Mouse (Mus musculus): Measurements from ENCODE around the gene Gucd1. TPM values are rescaled to one million over a fixed set of nuclear protein-coding genes. Genes with fewer than 3 reads are reported as not detected.
A peak's percentile ranks its signal among the peaks of the same experiment; 100 is the strongest.
"Not testable (repeated sequence)": the region's sequence is repeated elsewhere in the genome, so short reads cannot be mapped to it uniquely, and the experiment has no call there.

Gene Gucd1
- 19.7 TPM for polyA plus RNA-seq (2021)

DNA sequence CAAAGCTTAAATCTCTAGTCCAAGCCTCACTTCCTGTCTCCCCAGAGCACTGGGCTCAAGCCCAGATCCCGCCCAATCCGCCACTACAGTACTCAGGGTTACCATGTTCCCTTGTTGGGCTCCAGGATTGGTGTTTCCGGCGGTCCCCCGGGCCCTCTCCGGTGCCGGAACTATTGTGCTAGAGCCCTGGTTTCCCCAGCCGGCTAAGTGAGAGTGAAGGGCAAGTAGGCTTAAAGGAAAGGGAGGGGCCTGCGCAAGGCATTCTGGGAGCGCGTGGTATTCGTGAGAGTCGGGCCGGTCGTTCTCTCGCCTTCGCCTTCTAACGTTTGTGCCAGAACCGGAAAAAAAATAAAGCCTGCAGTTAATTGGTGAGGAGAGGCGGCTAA lies at the start of gene Gucd1:
TSS of gene Gucd1 (minus strand) at position 215 of the 386 bp plus-strand sequence.
- no peaks in the 10 kb centered on the region for H3K27me3 ChIP-seq
- CTCF ChIA-PET: interaction anchor here (0.9 kb wide), 1 partner anchor 43 kb away, joined by 3 read pairs; the partner anchor contains the start of gene Lrrc75b
- no peak for TF ChIP-seq CTCF (IDR thresholded peaks at IDR 0.05)
- DNase-seq (ENCODE audit: low read depth, low spot score): peak; percentile 77
- POLR2A ChIA-PET: interaction anchor here (0.6 to 1.3 kb wide), 4 partner anchors 9 to 20 kb away, joined by 3 to 4 read pairs (median 3); no protein-coding TSS in a partner anchor
- peak; percentile 63 for ATAC-seq
- in situ Hi-C loops (cut with MboI; ENCODE audit: low pct_unique_long_range_greater_than_20kb): no loop called here

DNA sequence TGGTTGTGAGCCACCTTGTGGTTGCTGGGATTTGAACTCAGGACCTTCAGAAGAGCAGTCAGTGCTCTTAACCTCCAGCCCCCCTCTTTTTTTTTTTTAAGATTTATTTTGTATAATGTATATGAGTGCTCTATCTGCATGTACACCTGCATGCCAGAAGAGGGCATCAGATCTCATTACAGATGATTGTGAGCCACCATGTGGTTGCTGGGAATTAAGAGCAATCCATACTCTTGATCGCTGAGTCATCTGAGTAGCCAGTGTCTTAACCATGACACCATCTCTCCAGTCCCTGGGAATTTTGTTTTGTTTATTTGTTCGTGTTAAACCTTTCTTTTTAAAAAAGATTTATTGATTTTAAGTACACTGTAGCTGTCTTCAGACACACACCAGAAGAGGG lies 49.0 kb upstream of the Gucd1 start:
- POLR2A ChIA-PET: interaction anchor here (0.6 kb wide), 1 partner anchor 21 kb away, joined by 3 read pairs; no protein-coding TSS in a partner anchor
- CTCF ChIA-PET; in situ Hi-C loops (cut with MboI; ENCODE audit: low pct_unique_long_range_greater_than_20kb); H3K27me3 ChIP-seq; DNase-seq (ENCODE audit: low read depth, low spot score); ATAC-seq: not testable (repeated sequence)

DNA sequence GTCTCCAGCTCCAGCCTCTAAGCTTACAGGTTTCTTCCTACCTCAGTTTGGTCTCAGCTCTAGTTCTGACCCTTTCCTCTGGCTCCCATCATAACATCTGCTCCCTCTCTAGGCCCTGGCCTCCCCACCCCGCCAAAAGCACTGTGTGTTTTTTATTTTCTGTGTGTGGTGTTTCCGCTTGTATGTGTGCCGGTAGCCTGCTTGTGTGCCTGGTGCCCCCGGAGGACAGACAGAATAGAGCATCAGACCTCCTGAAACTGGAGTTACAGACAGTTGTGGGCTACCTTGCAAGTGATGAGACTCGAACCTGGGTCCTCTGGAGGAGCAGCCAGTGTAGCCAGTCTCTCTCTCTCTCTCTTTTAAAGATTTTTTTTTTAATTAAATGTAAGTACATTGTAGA lies 48.5 kb upstream of the Gucd1 start:
- ChIA-PET CTCF (interaction anchor here (1.7 kb wide), 1 partner anchor 10 kb away, joined by 5 read pairs; no protein-coding TSS in a partner anchor), POLR2A (no interaction called here)
- ATAC-seq: no peak
- no peak for TF ChIP-seq CTCF (IDR thresholded peaks at IDR 0.05)
- in situ Hi-C loops (cut with MboI; ENCODE audit: low pct_unique_long_range_greater_than_20kb): no loop called here
- DNase-seq (ENCODE audit: low read depth, low spot score): no peak
- H3K27me3 ChIP-seq: no peaks in the 10 kb centered on the region

DNA sequence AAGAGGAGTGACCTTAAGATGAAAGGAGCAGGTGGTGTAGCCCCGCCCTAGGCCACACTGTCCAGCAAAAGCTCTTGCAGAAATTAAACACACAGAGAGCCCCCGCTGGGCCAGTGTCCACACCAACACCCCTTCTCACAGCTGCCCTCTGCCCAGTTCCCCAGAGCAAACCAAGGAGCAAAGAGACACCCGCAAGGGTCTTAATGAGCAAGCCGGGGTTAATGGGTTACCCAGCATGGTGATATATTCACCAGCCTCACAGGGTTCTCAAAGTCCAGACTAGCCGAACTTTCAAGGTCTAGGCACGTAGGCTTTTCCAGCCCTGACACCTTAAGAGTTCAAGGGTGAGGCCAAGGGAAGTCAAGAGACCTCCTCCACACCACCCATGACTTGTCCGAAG lies 48.1 kb upstream of the Gucd1 start:
- POLR2A ChIA-PET: no interaction called here
- DNase-seq (ENCODE audit: low read depth, low spot score): no peak
- no peak for TF ChIP-seq CTCF (IDR thresholded peaks at IDR 0.05)
- CTCF ChIA-PET: interaction anchor here (1.7 kb wide), 1 partner anchor 9 kb away, joined by 5 read pairs; no protein-coding TSS in a partner anchor
- in situ Hi-C loops (cut with MboI; ENCODE audit: low pct_unique_long_range_greater_than_20kb): no loop called here
- no peak for ATAC-seq
- H3K27me3 ChIP-seq: no peaks in the 10 kb centered on the region

DNA sequence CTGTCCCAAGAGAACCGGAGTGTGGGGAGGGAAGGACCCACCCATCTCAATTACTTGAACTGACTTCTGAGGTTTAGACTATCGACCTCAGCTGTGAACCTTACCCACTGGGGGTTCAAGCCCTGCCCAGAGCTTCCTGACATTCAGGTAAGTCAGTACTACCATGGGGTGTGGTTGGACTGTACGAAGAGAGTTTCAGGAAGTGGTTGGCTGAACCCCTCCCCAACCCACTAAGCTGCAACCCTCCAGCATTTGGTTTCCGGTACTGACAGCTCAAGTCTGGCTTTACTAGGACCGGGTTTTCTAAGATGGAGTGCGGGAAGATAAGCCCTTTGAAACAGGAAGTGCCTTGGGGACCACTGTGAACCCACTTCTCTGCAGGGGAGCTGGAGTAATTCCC lies 47.7 kb upstream of the Gucd1 start:
- TF ChIP-seq CTCF (IDR thresholded peaks at IDR 0.05): no peak
- no peaks in the 10 kb centered on the region for H3K27me3 ChIP-seq
- in situ Hi-C loops (cut with MboI; ENCODE audit: low pct_unique_long_range_greater_than_20kb): no loop called here
- no peak for ATAC-seq
- no peak for DNase-seq (ENCODE audit: low read depth, low spot score)
- ChIA-PET POLR2A (no interaction called here), CTCF (interaction anchor here (1.7 kb wide), 1 partner anchor 9 kb away, joined by 5 read pairs; no protein-coding TSS in a partner anchor)

DNA sequence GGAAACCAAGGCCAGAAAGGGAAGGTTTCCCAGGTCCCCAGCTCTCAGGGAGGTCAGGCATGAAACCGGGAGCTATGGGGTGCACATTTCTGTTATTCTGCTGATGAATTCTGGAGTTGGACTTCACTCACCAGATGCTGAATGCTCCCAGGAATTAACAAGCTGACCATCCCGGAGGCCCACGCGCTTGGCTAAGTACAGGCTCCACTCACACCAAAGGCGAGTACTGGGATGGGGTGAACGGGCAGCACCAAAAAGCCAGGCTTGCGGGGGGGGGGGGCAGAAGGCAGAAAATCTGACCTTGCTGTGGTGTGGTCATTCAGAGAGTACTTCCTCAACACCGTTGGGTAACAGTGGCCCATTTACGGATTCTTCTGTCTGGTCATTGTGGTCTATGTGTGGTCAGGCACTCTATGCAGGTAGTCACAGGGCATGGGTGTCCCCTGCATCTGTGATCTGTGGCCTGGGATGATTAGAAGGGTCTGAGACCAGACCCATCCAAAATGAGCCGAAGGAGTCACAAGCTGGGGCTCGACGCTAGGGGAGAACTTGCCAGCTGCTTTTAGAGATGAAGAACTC lies 47.0 kb upstream of the Gucd1 start:
- POLR2A ChIA-PET: no interaction called here
- CTCF ChIA-PET: interaction anchor here (1.7 kb wide), 1 partner anchor 8 kb away, joined by 5 read pairs; no protein-coding TSS in a partner anchor
- in situ Hi-C loops (cut with MboI; ENCODE audit: low pct_unique_long_range_greater_than_20kb): no loop called here
- ATAC-seq: no peak
- DNase-seq (ENCODE audit: low read depth, low spot score): no peak
- no peaks in the 10 kb centered on the region for H3K27me3 ChIP-seq
- no peak for TF ChIP-seq CTCF (IDR thresholded peaks at IDR 0.05)

DNA sequence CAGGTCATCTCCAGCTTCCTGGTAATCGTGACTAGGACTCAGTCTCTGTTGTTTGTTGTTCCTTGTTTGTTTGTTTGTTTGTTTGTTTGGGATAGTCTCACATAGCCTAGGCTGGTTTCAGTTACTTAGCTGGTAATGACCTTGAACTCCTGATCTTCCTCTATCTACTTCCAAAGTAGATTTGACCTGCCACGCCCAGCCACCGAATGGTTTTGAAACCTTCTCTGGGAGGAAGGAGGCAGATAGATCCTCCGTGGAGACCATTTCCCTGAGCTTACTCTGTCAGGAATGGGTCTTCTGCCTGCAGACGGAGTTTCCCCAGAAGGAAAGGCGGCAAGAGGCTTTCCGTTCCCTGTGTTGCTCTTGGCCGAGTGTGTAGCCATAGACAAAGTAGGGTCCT lies 44.8 kb upstream of the Gucd1 start:
- ATAC-seq: no peak
- no peak for TF ChIP-seq CTCF (IDR thresholded peaks at IDR 0.05)
- no peaks in the 10 kb centered on the region for H3K27me3 ChIP-seq
- in situ Hi-C loops (cut with MboI; ENCODE audit: low pct_unique_long_range_greater_than_20kb): no loop called here
- POLR2A ChIA-PET: no interaction called here
- DNase-seq (ENCODE audit: low read depth, low spot score): no peak
- CTCF ChIA-PET: interaction anchor here (1.0 kb wide), 1 partner anchor 24 kb away, joined by 3 read pairs; no protein-coding TSS in a partner anchor

DNA sequence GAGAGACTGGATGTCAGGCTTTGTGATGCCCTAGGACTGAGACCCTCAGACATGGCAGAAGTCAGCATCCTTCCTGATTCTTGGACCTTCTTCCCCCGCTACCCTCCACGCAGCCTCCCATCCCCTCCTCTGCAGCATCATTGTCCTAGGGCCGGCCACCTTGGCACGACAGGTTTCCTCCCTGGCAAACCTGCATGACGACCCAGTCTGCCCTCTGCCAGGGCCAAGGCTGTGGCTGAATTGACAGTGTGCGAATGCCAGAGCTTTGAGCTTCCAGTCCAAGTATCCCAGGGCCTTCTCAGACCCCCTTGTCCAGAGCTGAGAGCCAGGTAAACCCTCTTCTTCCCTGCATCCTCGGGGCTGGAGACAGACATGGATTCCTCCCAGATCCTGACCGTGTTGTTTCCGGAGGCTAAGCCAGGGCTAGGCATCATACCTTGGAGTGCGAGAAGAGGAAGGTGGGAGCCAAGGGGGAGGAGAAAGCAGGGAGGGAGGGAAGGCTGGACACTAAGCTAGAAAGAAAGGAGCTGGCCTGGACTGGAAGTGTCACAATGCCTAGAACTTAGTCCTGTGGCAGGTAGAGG lies 43.4 kb upstream of the Gucd1 start, which contains the start of gene Ggt1:
TSS of gene Ggt1 (plus strand) at position 534 of the 584 bp plus-strand sequence.
- no peaks in the 10 kb centered on the region for H3K27me3 ChIP-seq
- POLR2A ChIA-PET: no interaction called here
- CTCF ChIA-PET: interaction anchor here (1.5 kb wide), 1 partner anchor 44 kb away, joined by 3 read pairs; the partner anchor contains the start of gene Snrpd3
- DNase-seq (ENCODE audit: low read depth, low spot score): no peak
- no peak for TF ChIP-seq CTCF (IDR thresholded peaks at IDR 0.05)
- in situ Hi-C loops (cut with MboI; ENCODE audit: low pct_unique_long_range_greater_than_20kb): no loop called here
- ATAC-seq: no peak

DNA sequence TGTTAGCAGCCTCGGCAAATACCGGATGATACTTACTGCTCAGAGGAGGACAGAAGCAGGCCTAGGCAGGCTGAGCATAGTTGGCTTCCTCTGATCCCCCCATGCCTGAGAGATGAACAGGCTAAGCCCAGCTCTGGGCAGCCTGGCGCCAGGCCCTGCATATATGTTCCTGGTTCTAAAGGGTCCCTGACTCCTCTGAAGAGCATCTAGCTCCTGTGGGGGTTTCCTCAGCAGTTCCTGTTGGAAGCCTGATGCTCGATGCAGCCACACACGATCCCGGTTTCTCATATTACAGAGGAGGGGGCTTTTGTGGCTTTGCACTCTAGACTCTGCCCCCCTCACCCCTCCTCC lies 42.8 kb upstream of the Gucd1 start:
- CTCF ChIA-PET: interaction anchor here (1.5 kb wide), 1 partner anchor 43 kb away, joined by 3 read pairs; the partner anchor contains the start of gene Snrpd3
- ATAC-seq (peak; percentile 17), DNase-seq (ENCODE audit: low read depth, low spot score) (no peak)
- no peak for TF ChIP-seq CTCF (IDR thresholded peaks at IDR 0.05)
- no peaks in the 10 kb centered on the region for H3K27me3 ChIP-seq
- POLR2A ChIA-PET: interaction anchor here (0.6 kb wide), 1 partner anchor 83 kb away, joined by 3 read pairs; the partner anchor contains the start of gene Susd2
- in situ Hi-C loops (cut with MboI; ENCODE audit: low pct_unique_long_range_greater_than_20kb): no loop called here

DNA sequence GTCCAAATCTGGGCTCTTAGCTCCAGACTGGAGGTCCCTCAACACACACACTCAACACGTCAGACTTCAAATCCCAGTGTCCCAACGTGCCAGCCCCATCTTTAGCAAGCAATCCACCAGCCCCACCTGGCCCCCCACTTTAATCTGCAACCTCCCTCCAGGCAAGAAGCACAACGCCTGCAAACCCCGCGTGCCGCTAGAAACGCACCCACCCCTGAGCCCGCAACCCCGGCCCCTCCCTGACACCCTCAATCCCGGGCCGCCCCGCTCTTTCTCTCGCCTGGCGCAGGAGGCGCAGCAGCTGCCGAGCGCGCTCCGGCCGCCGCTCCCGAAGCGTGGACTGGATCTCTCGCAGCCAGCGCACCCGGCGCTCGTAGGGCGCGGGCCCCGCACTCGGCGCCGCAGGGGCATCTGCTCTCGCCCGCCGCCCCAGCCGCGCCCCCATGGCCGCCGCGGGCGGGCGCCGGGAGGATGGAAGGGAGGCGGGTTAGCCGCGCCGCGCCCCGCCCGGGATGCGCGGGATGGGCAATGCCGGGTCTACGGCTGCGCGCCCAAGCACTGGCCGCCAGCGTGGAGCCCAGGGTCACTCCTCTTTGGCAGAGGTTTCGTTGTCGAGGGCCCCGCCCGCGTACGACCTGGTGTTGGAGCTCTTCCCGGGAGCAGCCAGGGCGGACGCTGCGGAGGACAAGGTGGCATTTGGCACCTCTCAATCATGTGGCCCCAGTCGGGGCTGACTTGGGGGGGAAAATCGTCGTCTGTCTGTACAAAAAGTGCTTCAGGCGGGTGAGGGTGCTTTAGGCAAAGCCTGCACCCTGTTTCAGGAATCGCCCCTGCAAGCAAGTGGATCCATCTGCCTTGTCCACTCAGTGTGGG lies 42.1 kb upstream of the Gucd1 start, which contains the start of gene Lrrc75b:
TSS of gene Lrrc75b (minus strand) at position 655 of the 873 bp plus-strand sequence.
- ATAC-seq (peak; percentile 42), DNase-seq (ENCODE audit: low read depth, low spot score) (no peak)
- CTCF ChIA-PET: interaction anchor here (1.5 kb wide), 1 partner anchor 43 kb away, joined by 3 read pairs; the partner anchor contains the start of gene Snrpd3
- POLR2A ChIA-PET: interaction anchor here (0.6 kb wide), 1 partner anchor 84 kb away, joined by 3 read pairs; the partner anchor contains the start of gene Susd2
- no peak for TF ChIP-seq CTCF (IDR thresholded peaks at IDR 0.05)
- in situ Hi-C loops (cut with MboI; ENCODE audit: low pct_unique_long_range_greater_than_20kb): no loop called here
- no peaks in the 10 kb centered on the region for H3K27me3 ChIP-seq

Data from Patski (cell line).